Mouse (Mus musculus): ENCODE measurements around the gene Golga2. TPM values are rescaled to one million over a fixed set of nuclear protein-coding genes. Genes with fewer than 3 reads are reported as not detected.

Gene Golga2
- polyA plus RNA-seq, 1 experiment from 2014 or later, result 25.6 TPM

DNA sequence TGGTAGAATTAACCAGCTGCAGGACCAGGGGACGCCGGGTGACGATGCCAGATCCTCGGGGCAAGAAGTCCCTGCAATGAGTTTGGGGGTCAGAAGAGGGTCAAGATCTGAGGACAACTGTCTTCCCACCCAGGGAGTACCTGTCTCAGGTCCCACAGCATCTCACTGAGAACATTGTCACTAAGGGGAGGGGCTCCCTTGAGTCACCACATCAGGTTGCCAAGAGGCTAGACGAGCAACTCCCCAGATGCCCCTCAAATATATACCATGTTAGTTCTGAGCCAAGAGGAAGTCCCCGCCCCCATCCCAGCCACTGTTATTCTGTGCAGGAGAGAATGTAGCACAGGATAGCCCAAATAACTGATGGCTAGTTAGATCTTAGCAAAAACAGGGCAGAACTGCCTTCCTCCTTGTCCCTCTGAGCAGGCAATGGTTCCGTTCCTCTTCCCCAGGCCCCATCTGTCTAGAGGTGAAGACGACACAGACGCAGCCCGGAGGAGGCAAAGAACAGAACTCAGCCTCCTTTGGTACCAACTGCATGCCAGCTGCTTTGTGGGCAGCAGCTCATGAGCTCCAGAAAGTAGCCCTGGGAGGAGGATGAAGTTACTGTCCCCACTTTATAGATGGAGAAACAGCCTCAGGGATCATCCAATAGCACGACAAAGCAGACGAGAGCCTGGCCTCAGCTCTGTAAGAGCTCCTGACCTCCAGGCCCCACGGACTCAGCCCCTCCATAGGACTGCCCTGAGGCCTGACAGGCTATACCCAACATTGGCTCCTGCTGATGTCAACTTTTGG is 53.9 kb downstream of the Golga2 start:
- Histone ChIP-seq H3K4me1 (peaks cover 27% of the 10 kb centered on the region), H3K9me3 (no peaks in the 10 kb centered on the region), H3K9ac (no peak overlapping the region), H3K36me3 (peaks cover 63% of the 10 kb centered on the region), H3K27me3 (no peaks in the 10 kb centered on the region), H3K27ac (peak overlapping the region; percentile 39; the same call in 1 of the 2 replicates), H3K4me3 (no peak overlapping the region), H3K4me2 (no peak overlapping the region)
- ATAC-seq (ENCODE audit: insufficient number of reproducible peaks, insufficient read depth, low FRiP score, low TSS enrichment, low read depth), result no peak
- WGBS, result 76% methylated on average over 13 of the region's 13 CpGs

DNA sequence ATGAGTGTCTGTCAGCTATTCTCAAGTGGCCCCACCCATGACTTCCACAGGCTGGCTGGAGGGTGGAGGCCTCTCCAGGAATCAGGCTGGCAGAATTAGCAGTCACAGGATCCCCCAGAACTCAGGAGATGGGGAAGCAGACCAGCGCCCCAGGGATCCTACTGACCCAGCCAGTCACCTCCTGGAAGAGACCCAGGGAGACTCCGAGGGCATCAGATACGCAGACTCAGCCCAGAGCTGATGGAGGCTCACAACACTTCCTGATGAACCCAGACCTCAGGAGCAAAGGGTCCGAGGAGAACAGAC is 54.4 kb downstream of the Golga2 start:
- Histone ChIP-seq H3K4me3 (no peak overlapping the region), H3K4me2 (no peak overlapping the region), H3K36me3 (peaks cover 59% of the 10 kb centered on the region), H3K27ac (peak overlapping the region; percentile 39), H3K9me3 (no peaks in the 10 kb centered on the region), H3K9ac (peak overlapping the region; percentile 33; the same call in 1 of the 2 replicates), H3K4me1 (peaks cover 27% of the 10 kb centered on the region), H3K27me3 (no peaks in the 10 kb centered on the region)
- 78% methylated on average over 4 of the region's 4 CpGs for WGBS
- ATAC-seq (ENCODE audit: insufficient number of reproducible peaks, insufficient read depth, low FRiP score, low TSS enrichment, low read depth), result no peak

DNA sequence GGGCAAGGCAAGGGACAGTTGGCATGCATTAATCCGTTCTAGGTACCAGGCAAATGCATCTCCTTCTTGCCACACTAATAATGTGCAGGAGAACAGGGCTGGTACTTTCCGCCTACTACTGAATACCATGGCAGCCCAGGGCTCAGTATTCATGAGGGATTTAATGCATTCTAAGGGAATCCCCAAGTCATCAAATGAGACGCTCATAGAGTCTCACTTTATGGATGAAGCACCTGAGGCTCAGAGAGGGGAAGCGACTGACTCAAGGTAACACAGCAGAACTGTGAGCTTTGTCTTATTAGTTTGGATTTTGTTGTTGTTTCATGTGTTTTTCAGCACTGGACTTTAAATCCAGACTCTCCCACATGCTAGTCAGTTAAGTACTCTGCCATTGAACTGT is 54.9 kb downstream of the Golga2 start:
- no peak overlapping the region for H3K4me2 ChIP-seq
- peak overlapping the region; percentile 44; the same call in 1 of the 2 replicates for H3K27ac ChIP-seq
- no peak overlapping the region for H3K4me3 ChIP-seq
- no peaks in the 10 kb centered on the region for H3K27me3 ChIP-seq
- peaks cover 59% of the 10 kb centered on the region for H3K36me3 ChIP-seq
- H3K9ac ChIP-seq, result no peak overlapping the region; the same call in 1 of the 2 replicates
- H3K9me3 ChIP-seq, result no peaks in the 10 kb centered on the region
- WGBS, result 87% methylated on average over 4 of the region's 4 CpGs
- ATAC-seq (ENCODE audit: insufficient number of reproducible peaks, insufficient read depth, low FRiP score, low TSS enrichment, low read depth), result no peak
- H3K4me1 ChIP-seq, result peaks cover 27% of the 10 kb centered on the region

- no peak overlapping the region for H3K4me2 ChIP-seq
- peaks cover 27% of the 10 kb centered on the region for H3K4me1 ChIP-seq
- H3K9me3 ChIP-seq, result no peaks in the 10 kb centered on the region
- H3K27ac ChIP-seq, result peak overlapping the region; percentile 44
- peaks cover 55% of the 10 kb centered on the region for H3K36me3 ChIP-seq
- 0 out of 2 replicates have a peak overlapping the region, but pooled peaks have one; percentile 46 for H3K9ac ChIP-seq
- H3K4me3 ChIP-seq, result no peak overlapping the region
- peak; percentile 60; the same call in 1 of the 2 replicates for ATAC-seq (ENCODE audit: insufficient number of reproducible peaks, insufficient read depth, low FRiP score, low TSS enrichment, low read depth)
- WGBS, result 65% methylated on average over 6 of the region's 6 CpGs
- H3K27me3 ChIP-seq, result no peaks in the 10 kb centered on the region
Measured at GRCm38 (mm10) chr2:32342539-32343350, 55.6 kb downstream of the Golga2 start.

DNA sequence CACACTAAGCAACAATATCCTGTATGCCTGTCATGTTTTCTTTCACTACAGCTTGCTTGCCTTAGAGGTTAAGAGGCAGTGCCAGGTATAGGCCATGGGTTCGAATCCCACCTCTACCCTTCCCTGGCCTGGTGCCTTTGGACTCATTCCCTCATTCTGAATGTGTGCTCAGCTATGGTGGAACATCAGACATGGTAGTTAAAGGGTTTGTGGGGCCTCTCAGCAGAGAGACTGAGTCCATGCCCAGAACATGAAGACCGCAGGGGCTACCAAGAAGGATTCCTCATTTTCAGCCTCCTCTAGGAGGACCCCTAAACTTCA is 56.1 kb downstream of the Golga2 start:
- peaks cover 51% of the 10 kb centered on the region for H3K36me3 ChIP-seq
- H3K9ac ChIP-seq, result 0 out of 2 replicates have a peak overlapping the region, but pooled peaks have one; percentile 51
- H3K4me3 ChIP-seq, result no peak overlapping the region
- H3K27ac ChIP-seq, result peak overlapping the region; percentile 44
- 97% methylated on average over 2 of the region's 2 CpGs for WGBS
- no peak for ATAC-seq (ENCODE audit: insufficient number of reproducible peaks, insufficient read depth, low FRiP score, low TSS enrichment, low read depth)
- H3K9me3 ChIP-seq, result no peaks in the 10 kb centered on the region
- H3K27me3 ChIP-seq, result no peaks in the 10 kb centered on the region
- H3K4me2 ChIP-seq, result no peak overlapping the region
- peaks cover 28% of the 10 kb centered on the region for H3K4me1 ChIP-seq

DNA sequence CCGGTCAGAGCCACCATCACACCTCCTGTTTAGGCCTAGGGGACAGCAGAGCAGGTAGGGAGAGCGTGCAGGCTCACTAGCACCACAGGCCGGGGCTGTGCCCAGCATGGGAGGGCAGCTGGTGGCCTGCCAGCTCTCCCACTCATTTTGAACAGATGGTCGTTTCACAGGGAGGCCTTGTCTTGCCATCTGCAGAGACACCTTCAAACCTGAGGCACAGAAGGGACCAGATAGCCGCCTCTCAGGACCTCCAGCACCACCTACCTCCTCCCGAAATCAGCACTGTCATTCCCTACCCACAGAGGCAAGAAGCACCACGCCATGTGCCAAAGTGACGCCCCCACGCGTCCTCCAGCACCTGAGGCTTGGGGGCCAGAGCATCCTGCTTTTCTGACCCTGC is 56.9 kb downstream of the Golga2 start:
- Histone ChIP-seq H3K27ac (no peak overlapping the region), H3K4me1 (peaks cover 31% of the 10 kb centered on the region), H3K9ac (peak overlapping the region; percentile 51; the same call in 1 of the 2 replicates), H3K9me3 (no peaks in the 10 kb centered on the region), H3K27me3 (no peaks in the 10 kb centered on the region), H3K36me3 (peaks cover 53% of the 10 kb centered on the region), H3K4me3 (no peak overlapping the region), H3K4me2 (no peak overlapping the region)
- ATAC-seq (ENCODE audit: insufficient number of reproducible peaks, insufficient read depth, low FRiP score, low TSS enrichment, low read depth), result no peak
- WGBS, result 79% methylated on average over 10 of the region's 10 CpGs

- Histone ChIP-seq H3K27me3 (no peaks in the 10 kb centered on the region), H3K27ac (no peak overlapping the region), H3K36me3 (peaks cover 49% of the 10 kb centered on the region), H3K9me3 (no peaks in the 10 kb centered on the region), H3K9ac (0 out of 2 replicates have a peak overlapping the region, but pooled peaks have one; percentile 21), H3K4me2 (no peak overlapping the region), H3K4me3 (no peak overlapping the region), H3K4me1 (peaks cover 38% of the 10 kb centered on the region)
- no peak for ATAC-seq (ENCODE audit: insufficient number of reproducible peaks, insufficient read depth, low FRiP score, low TSS enrichment, low read depth)
- WGBS, result 66% methylated on average over 14 of the region's 14 CpGs
Measured at GRCm38 (mm10) chr2:32344598-32345321, 57.6 kb downstream of the Golga2 start.

DNA sequence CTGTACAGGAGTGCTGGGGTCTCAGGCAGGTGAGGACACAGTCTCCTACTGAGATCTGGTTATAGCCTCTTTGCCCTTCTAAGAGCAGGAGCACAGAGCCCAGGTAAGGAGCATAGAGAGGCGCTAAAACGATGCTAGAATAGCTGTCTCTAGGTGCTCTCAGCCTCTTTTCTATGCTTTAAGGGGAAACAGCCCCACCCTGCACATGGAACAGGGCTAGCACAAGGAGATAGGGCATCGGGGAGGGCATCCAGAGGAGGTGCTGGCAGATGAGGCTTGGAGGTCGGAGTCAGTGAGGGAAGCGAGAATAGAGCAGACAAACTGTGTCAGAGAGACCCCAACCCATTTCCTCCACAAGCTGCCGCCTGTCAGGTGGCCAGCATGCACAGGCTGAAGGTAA is 59.8 kb downstream of the Golga2 start:
- H3K4me1 ChIP-seq, result peaks cover 57% of the 10 kb centered on the region
- H3K9me3 ChIP-seq, result no peaks in the 10 kb centered on the region
- H3K4me3 ChIP-seq, result no peak overlapping the region
- no peak overlapping the region for H3K9ac ChIP-seq
- H3K27me3 ChIP-seq, result no peaks in the 10 kb centered on the region
- no peak overlapping the region for H3K4me2 ChIP-seq
- 79% methylated on average over 6 of the region's 6 CpGs for WGBS
- H3K36me3 ChIP-seq, result peaks cover 47% of the 10 kb centered on the region
- no peak for ATAC-seq (ENCODE audit: insufficient number of reproducible peaks, insufficient read depth, low FRiP score, low TSS enrichment, low read depth)
- no peak overlapping the region for H3K27ac ChIP-seq

- Histone ChIP-seq H3K4me2 (no peak overlapping the region), H3K9ac (0 out of 2 replicates have a peak overlapping the region, but pooled peaks have one; percentile 6), H3K27me3 (no peaks in the 10 kb centered on the region), H3K36me3 (peaks cover 42% of the 10 kb centered on the region), H3K27ac (no peak overlapping the region), H3K4me3 (no peak overlapping the region), H3K4me1 (peaks cover 47% of the 10 kb centered on the region), H3K9me3 (no peaks in the 10 kb centered on the region)
- 77% methylated on average over 11 of the region's 11 CpGs for WGBS
- ATAC-seq (ENCODE audit: insufficient number of reproducible peaks, insufficient read depth, low FRiP score, low TSS enrichment, low read depth), result no peak
Measured at GRCm38 (mm10) chr2:32348311-32348710, 61.1 kb downstream of the Golga2 start.

DNA sequence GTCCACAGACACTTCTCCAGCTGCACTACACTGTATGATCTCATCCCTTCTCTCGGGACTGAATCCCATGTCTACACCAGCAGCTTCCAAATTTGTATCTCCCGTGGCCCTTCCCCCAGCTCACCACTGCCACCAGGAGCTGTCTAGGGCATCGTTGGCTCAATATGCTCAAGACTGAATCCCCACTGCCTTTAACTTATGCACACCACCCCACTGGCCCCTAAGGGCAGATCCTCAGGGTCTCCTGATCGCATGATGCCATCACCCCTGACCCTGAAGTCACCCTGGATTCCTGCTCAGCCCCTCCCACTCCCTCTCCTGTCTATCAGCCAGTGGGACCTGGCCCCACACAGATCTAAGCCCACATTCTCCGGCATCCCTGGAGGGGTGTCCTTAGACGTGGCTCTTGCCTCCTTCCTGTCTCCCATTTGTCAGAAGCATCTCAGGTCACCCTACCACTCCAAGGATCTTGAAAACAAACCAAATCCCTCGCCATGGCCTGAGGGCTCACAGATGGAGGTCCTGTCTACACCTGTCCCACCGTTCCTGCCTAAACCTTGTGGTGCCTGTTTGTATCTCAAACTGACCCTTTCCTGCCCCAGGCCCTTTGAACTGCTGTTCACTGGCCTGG is 62.6 kb downstream of the Golga2 start:
- Histone ChIP-seq H3K4me2 (peak overlapping the region; percentile 78), H3K4me3 (no peak overlapping the region), H3K4me1 (peaks cover 44% of the 10 kb centered on the region), H3K36me3 (peaks cover 30% of the 10 kb centered on the region), H3K9me3 (no peaks in the 10 kb centered on the region), H3K27ac (no peak overlapping the region), H3K9ac (peak overlapping the region; percentile 91; the same call in 1 of the 2 replicates), H3K27me3 (no peaks in the 10 kb centered on the region)
- WGBS, result 48% methylated on average over 8 of the region's 8 CpGs
- no peak for ATAC-seq (ENCODE audit: insufficient number of reproducible peaks, insufficient read depth, low FRiP score, low TSS enrichment, low read depth)

DNA sequence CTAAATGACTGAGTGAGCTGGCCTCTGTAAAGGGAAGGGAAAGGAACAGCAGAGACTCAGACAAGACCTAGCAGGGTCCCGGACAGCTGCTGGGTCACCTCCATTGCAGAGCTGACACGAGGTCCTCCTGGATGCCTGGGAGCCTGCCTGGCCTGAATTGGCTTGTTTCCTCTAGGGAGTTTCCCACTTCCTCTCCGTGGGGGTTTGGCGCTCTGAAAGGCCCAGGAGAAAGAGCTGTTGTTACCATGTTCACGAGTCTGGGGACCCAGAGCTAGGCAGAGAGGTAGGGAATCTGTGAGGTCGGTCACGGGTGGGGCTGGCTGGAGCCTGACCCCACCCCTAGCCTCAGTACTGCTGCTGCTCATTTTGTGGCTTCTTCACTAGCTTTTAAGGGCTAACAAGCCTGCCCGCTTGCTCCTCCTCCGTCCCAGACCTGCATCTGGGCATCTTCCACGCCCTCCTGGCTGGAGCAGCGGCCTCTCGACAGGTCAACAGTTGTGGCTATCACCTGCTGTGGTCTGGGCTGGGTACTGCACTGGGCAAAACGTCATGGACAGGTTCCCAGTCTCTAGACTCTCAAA is 63.4 kb downstream of the Golga2 start:
- H3K4me3 ChIP-seq, result no peak overlapping the region
- WGBS, result 47% methylated on average over 13 of the region's 13 CpGs
- ATAC-seq (ENCODE audit: insufficient number of reproducible peaks, insufficient read depth, low FRiP score, low TSS enrichment, low read depth), result no peak
- peaks cover 27% of the 10 kb centered on the region for H3K36me3 ChIP-seq
- H3K9ac ChIP-seq, result peak overlapping the region; percentile 91
- H3K27ac ChIP-seq, result no peak overlapping the region; the same call in 1 of the 2 replicates
- H3K4me1 ChIP-seq, result peaks cover 42% of the 10 kb centered on the region
- H3K4me2 ChIP-seq, result peak overlapping the region; percentile 78
- H3K27me3 ChIP-seq, result no peaks in the 10 kb centered on the region
- H3K9me3 ChIP-seq, result no peaks in the 10 kb centered on the region
